Mouse (Mus musculus) midbrain, embryonic 10.5 days (tissue): Measurements from ENCODE around the gene Bloc1s5. TPM values are rescaled to one million over a fixed set of nuclear protein-coding genes. Genes with fewer than 3 reads are reported as not detected.

Source experiments
- DNase-seq: peaks from one replicate; pipeline ENCODE4 v3.0.0-alpha.2; 2017; ENCODE audit warnings: low spot score
- H3K27ac ChIP-seq: fragments of 300-500 bp; sonication (generic); replicated peaks from 2 replicates; pipeline ENCODE4 v1.5.1; 2016; ENCODE audit warnings: mild to moderate bottlenecking
- H3K27me3 ChIP-seq: fragments of 300-500 bp; sonication (generic); 2 replicates; pipeline ENCODE4 v1.6.1; 2016; ENCODE audit warnings: low read depth, mild to moderate bottlenecking; ENCODE audit not compliant: poor library complexity, severe bottlenecking
- H3K36me3 ChIP-seq: fragments of 300-500 bp; sonication (generic); 2 replicates; pipeline ENCODE4 v1.6.1; 2016; ENCODE audit warnings: mild to moderate bottlenecking, moderate library complexity
- H3K4me1 ChIP-seq: fragments of 300-500 bp; sonication (generic); 2 replicates; pipeline ENCODE4 v1.6.1; 2016
- H3K4me3 ChIP-seq: fragments of 300-500 bp; sonication (generic); 2 replicates; pipeline ENCODE4 v1.5.1; 2016; ENCODE audit warnings: mild to moderate bottlenecking, moderate library complexity
- H3K9me3 ChIP-seq: fragments of 300-500 bp; sonication (generic); replicated peaks from 2 replicates; pipeline ENCODE4 v1.6.1; 2016; ENCODE audit warnings: mild to moderate bottlenecking
- WGBS: fragments of 180-500 bp; shearing (Covaris S2); methylation state at CpG from one replicate; pipeline ENCODE4 v1.1.7; 2016; 5-methylcytosine and 5-hydroxymethylcytosine counted together
- polyA plus RNA-seq: library from polyadenylated mRNA; unstranded; fragments of >200 nt; fragmentation: Nextera tagmentation; extraction: Ambion mirVana; gene quantifications from 2 replicates; pipeline ENCODE4 v1.2.1, GENCODE M21; 2016

The Bloc1s5 gene
- polyA plus RNA-seq, 1 experiment from 2014 or later = 26.7 TPM

DNA sequence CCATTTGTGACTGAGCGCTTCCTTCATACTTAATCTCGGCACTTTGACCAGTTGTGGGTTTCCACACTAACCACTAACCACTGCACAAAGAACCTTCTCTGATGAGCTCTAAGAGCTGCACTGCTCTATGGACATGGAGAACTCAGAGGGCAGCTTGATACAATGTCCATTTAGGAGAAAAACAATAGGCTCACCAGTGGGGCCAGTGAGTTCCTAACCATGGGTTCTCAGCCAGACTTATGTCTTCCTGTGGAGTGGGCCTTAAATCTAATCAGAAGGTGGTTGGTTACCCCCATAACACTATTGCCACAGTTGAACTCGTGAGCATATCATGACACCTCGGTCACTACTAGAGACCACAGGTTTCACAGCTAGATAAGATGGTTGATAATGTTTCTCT lies 48.5 kb downstream of the Bloc1s5 start:
- Histone ChIP-seq H3K36me3 (no peaks in the 10 kb centered on the region), H3K4me1 (peaks cover 3% of the 10 kb centered on the region; the same call in 1 of the 2 replicates), H3K9me3 (no peaks in the 10 kb centered on the region), H3K27me3 (no peaks in the 10 kb centered on the region), H3K27ac (no peak overlapping the region), H3K4me3 (no peak overlapping the region)
- no peak for DNase-seq
- WGBS = 91% methylated on average over 4 of the region's 4 CpGs

GRCm38 (mm10) chr13:38582768-38583167 lies 52.1 kb downstream of the Bloc1s5 start:
- no peak for DNase-seq
- no peaks in the 10 kb centered on the region for H3K36me3 ChIP-seq
- H3K4me1 ChIP-seq = no peaks in the 10 kb centered on the region
- no peak overlapping the region for H3K27ac ChIP-seq
- H3K9me3 ChIP-seq = no peaks in the 10 kb centered on the region
- no peaks in the 10 kb centered on the region for H3K27me3 ChIP-seq
- no peak overlapping the region for H3K4me3 ChIP-seq
- WGBS = 87% methylated on average over 3 of the region's 3 CpGs

- WGBS = 77% methylated on average over 11 of the region's 11 CpGs
- H3K4me1 ChIP-seq = no peaks in the 10 kb centered on the region
- H3K9me3 ChIP-seq = no peaks in the 10 kb centered on the region
- peak; percentile 34 for DNase-seq
- no peaks in the 10 kb centered on the region for H3K27me3 ChIP-seq
- H3K27ac ChIP-seq = no peak overlapping the region
- H3K4me3 ChIP-seq = no peak overlapping the region
- H3K36me3 ChIP-seq = no peaks in the 10 kb centered on the region
Measured at GRCm38 (mm10) chr13:38580601-38581457, 54.1 kb downstream of the Bloc1s5 start.

DNA sequence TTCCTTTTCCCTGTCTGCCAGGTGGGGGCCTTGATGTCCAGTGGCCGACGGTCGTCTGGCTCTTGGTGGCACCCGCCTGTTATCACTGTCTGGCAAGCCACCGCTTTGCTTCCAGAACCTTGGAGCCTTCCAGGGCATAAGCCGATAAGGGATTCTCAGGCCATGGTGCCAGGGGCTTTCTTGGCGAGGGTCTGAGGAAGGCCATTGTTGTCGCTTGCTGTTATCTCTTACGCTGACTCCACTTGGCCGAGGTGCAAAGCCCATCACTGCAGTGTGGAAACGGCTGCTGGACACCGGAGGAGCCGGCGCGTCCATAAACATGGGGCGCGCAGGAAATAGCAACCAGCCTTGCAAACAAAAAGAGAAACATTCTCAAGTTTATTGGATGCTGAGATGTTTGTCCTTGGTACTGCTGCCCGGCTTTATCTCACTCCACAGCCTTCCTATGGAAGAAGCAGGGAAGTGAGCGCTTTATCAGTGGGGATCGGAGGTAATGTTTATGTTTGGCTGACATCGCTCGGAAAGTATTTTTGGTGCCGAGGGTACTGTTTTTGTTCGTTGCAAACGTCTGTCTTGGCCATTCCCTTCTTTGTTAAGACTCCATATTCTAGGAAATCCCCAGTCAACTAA lies 54.8 kb downstream of the Bloc1s5 start:
- no peaks in the 10 kb centered on the region for H3K36me3 ChIP-seq
- H3K27me3 ChIP-seq = no peaks in the 10 kb centered on the region
- 87% methylated on average over 25 of the region's 25 CpGs for WGBS
- no peaks in the 10 kb centered on the region for H3K9me3 ChIP-seq
- no peaks in the 10 kb centered on the region for H3K4me1 ChIP-seq
- no peak overlapping the region for H3K4me3 ChIP-seq
- no peak overlapping the region for H3K27ac ChIP-seq
- DNase-seq = no peak

DNA sequence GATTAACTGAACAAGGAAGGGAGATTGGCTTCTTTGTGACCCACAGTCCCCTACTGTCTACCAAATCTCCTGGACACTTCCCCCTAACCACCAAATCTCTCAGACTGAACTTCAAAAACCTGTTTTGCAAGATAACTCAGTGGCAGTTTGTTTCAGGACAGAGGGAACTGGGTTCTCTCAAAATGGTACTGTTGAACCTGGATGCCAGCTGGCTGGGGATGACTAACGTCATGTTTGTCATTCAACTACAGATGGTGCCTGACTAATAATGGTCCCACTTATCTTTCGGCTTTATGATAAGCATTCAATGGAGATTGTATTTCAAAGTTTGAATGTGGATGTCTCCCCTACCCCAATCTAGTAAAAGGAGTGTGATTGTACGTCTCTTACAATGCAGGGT lies 60.2 kb downstream of the Bloc1s5 start:
- no peak for DNase-seq
- H3K4me1 ChIP-seq = no peaks in the 10 kb centered on the region
- no peak overlapping the region for H3K27ac ChIP-seq
- H3K9me3 ChIP-seq = no peaks in the 10 kb centered on the region
- 85% methylated on average over 3 of the region's 3 CpGs for WGBS
- H3K27me3 ChIP-seq = no peaks in the 10 kb centered on the region
- H3K36me3 ChIP-seq = no peaks in the 10 kb centered on the region
- H3K4me3 ChIP-seq = no peak overlapping the region

- 94% methylated on average over 1 of the region's 1 CpGs for WGBS
- Histone ChIP-seq H3K27ac (no peak overlapping the region), H3K4me3 (no peak overlapping the region), H3K36me3 (no peaks in the 10 kb centered on the region), H3K9me3 (no peaks in the 10 kb centered on the region), H3K4me1 (no peaks in the 10 kb centered on the region), H3K27me3 (no peaks in the 10 kb centered on the region)
- DNase-seq = no peak
Measured at GRCm38 (mm10) chr13:38573281-38573680, 61.6 kb downstream of the Bloc1s5 start.

DNA sequence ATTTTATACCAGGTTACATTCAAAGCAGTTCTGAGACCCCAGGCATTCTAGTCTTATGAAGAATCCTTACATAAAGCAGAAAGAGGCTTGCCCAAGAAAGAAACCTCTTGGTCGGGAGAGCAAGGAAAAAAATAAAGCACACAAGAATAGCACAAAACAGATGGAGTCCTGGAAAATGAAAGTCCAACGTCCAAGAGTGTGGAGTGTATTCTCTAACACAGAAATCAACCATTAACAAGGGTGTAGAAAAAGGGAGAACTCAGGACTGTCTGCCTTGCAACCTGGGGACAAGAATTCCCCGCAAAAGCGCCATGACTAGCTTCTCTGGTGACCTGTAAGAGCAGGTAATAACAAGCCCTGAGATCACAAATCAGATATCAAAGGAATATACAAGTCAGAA lies 69.7 kb downstream of the Bloc1s5 start:
- Histone ChIP-seq H3K4me1 (no peaks in the 10 kb centered on the region), H3K27ac (no peak overlapping the region), H3K27me3 (no peaks in the 10 kb centered on the region), H3K4me3 (no peak overlapping the region), H3K36me3 (no peaks in the 10 kb centered on the region), H3K9me3 (no peaks in the 10 kb centered on the region)
- DNase-seq = no peak
- WGBS = 81% methylated on average over 4 of the region's 4 CpGs

DNA sequence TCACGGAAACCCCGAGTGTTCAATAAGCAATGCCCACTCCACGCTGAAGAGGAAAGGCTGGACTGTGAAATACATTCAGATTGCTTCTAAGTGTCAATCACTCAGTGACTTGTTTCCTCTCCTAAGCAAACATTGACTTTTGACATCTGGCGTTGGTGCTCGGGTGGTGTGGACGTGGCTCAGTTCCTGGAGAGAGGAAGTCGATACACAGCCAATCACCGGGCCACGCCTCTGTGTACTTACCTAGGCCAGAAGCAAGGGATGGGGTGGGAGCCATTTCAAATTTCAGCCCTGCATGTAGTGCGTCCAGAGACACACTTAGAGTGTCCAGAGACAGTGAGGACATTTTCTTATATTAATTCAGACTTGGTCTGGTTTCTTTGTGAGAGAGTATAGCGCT lies 80.3 kb downstream of the Bloc1s5 start:
- WGBS = 84% methylated on average over 11 of the region's 11 CpGs
- no peaks in the 10 kb centered on the region for H3K9me3 ChIP-seq
- no peak for DNase-seq
- H3K27ac ChIP-seq = no peak overlapping the region
- no peaks in the 10 kb centered on the region for H3K27me3 ChIP-seq
- no peak overlapping the region for H3K4me3 ChIP-seq
- no peaks in the 10 kb centered on the region for H3K36me3 ChIP-seq
- H3K4me1 ChIP-seq = no peaks in the 10 kb centered on the region

- no peak for DNase-seq
- Histone ChIP-seq H3K4me1 (no peaks in the 10 kb centered on the region), H3K4me3 (no peak overlapping the region), H3K9me3 (no peaks in the 10 kb centered on the region), H3K27me3 (no peaks in the 10 kb centered on the region), H3K27ac (no peak overlapping the region), H3K36me3 (no peaks in the 10 kb centered on the region)
- 84% methylated on average over 3 of the region's 3 CpGs for WGBS
Measured at GRCm38 (mm10) chr13:38554210-38554609, 80.7 kb downstream of the Bloc1s5 start.

- Histone ChIP-seq H3K27ac (no peak overlapping the region), H3K9me3 (no peaks in the 10 kb centered on the region), H3K4me3 (no peak overlapping the region), H3K4me1 (no peaks in the 10 kb centered on the region), H3K27me3 (no peaks in the 10 kb centered on the region), H3K36me3 (no peaks in the 10 kb centered on the region)
- DNase-seq = no peak
- WGBS = 81% methylated on average over 5 of the region's 5 CpGs
Measured at GRCm38 (mm10) chr13:38548681-38549080, 86.2 kb downstream of the Bloc1s5 start.

DNA sequence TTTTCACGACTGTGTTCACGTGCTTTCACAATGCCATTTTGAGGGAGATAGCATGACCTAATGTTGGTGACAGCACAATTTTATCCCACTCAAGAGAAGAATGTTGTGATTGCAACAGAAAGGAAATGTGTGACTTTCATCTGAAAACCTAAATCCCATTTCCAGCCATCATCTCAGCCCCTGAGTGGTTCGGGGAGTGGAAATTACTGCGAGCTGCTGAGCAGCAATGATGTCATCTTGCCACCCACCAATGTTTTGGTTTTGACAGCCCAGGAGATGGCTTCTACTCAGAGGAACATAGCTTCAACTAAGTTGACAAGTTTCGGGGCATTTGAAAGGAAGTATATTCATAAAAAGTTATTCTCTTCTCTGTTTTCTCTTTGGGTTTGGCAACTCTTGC lies 87.2 kb downstream of the Bloc1s5 start:
- Histone ChIP-seq H3K4me1 (no peaks in the 10 kb centered on the region), H3K27ac (no peak overlapping the region), H3K9me3 (no peaks in the 10 kb centered on the region), H3K27me3 (no peaks in the 10 kb centered on the region), H3K4me3 (no peak overlapping the region), H3K36me3 (no peaks in the 10 kb centered on the region)
- 89% methylated on average over 5 of the region's 5 CpGs for WGBS
- no peak for DNase-seq

- no peaks in the 10 kb centered on the region for H3K4me1 ChIP-seq
- no peak overlapping the region for H3K27ac ChIP-seq
- no peaks in the 10 kb centered on the region for H3K9me3 ChIP-seq
- WGBS = 87% methylated on average over 4 of the region's 4 CpGs
- no peaks in the 10 kb centered on the region for H3K36me3 ChIP-seq
- no peak overlapping the region for H3K4me3 ChIP-seq
- no peak for DNase-seq
- no peaks in the 10 kb centered on the region for H3K27me3 ChIP-seq
Measured at GRCm38 (mm10) chr13:38546754-38547153, 88.2 kb downstream of the Bloc1s5 start.

GRCm38 (mm10) chr13:38545460-38545859 lies 89.4 kb downstream of the Bloc1s5 start:
- Histone ChIP-seq H3K27ac (no peak overlapping the region), H3K36me3 (no peaks in the 10 kb centered on the region), H3K4me1 (no peaks in the 10 kb centered on the region), H3K27me3 (no peaks in the 10 kb centered on the region), H3K4me3 (no peak overlapping the region), H3K9me3 (no peaks in the 10 kb centered on the region)
- DNase-seq = no peak
- 75% methylated on average over 3 of the region's 3 CpGs for WGBS
